Mouse (Mus musculus) CH12.LX (cell line): ENCODE data around the gene Otub2.

Experiments
- CTCF ChIP-seq, 2 experiments: IDR thresholded peaks in 1 of 2; conservative IDR thresholded peaks in 1 of 2; 2 replicates each; pipeline ENCODE4 v1.5.1; 2011 to 2012; ENCODE audit warnings: low read depth in 2 of 2, low read length in 2 of 2, improper control_type of control experiment in 1 of 2, inconsistent platforms in 1 of 2, mild to moderate bottlenecking in 1 of 2, moderate library complexity in 1 of 2
- ELF1 ChIP-seq: IDR thresholded peaks from 2 replicates; pipeline ENCODE4 v1.6.1; 2014; ENCODE audit warnings: low read depth, mild to moderate bottlenecking, inconsistent platforms, low read length, improper control_type of control experiment
- EP300 ChIP-seq: IDR thresholded peaks from 2 replicates; pipeline ENCODE4 v1.6.1; 2011; ENCODE audit warnings: low read length, improper control_type of control experiment
- NRF1 ChIP-seq: IDR thresholded peaks from 2 replicates; pipeline ENCODE4 v1.6.1; 2014; ENCODE audit warnings: low read depth, mild to moderate bottlenecking, inconsistent platforms, low read length, improper control_type of control experiment, moderate library complexity
- POLR2A ChIP-seq: IDR thresholded peaks from 2 replicates; pipeline ENCODE4 v1.6.1; 2011; ENCODE audit warnings: low read depth, mild to moderate bottlenecking, improper control_type of control experiment, low read length
- TCF12 ChIP-seq: IDR thresholded peaks from 2 replicates; pipeline ENCODE4 v1.6.1; 2014; ENCODE audit warnings: low read depth, mild to moderate bottlenecking, inconsistent platforms, low read length, improper control_type of control experiment

- no peak for TF ChIP-seq NRF1
- TF ChIP-seq TCF12 = 0 out of 2 replicates have a peak, but pooled peaks have one; percentile 29
- TF ChIP-seq EP300 = no peak
- TF ChIP-seq POLR2A = peak; percentile 64
- TF ChIP-seq ELF1 = peak; percentile 47; the same call in 1 of the 2 replicates
- TF ChIP-seq CTCF (conservative IDR thresholded peaks at IDR 0.05 in 1 of 2, IDR thresholded peaks at IDR 0.05 in 1 of 2; ENCODE audit: low read depth in 2 of 2, low read length in 2 of 2) = no peak
Measured at GRCm38 (mm10) chr12:103443524-103443923, 55.0 kb downstream of the Otub2 start, which contains the start of gene Ifi27l2a.
